Mouse (Mus musculus): ENCODE measurements around the gene BC029722.

DNA sequence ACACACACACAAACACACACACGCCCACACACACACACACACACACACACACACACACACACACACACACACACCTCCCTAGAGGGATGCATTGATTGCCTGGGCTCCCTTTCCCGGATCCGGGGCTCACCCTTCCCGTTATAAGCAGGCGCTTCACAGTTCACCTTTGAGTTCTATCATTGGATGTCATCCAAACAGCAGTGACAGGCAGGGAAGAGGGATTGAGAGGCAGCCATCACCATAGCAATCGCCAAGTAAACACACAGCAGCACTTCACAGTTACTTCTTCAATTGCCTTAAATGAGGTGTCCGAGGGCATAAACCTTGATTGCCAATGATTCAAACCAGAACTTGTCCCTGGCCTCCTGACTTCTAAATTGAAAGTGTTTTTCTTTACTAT lies 40.2 kb downstream of the BC029722 start:
- TF ChIP-seq HCFC1 (IDR thresholded peaks at IDR 0.05; ENCODE audit: borderline replicate concordance, insufficient read depth, low read length) (no peak), CHD2 (IDR thresholded peaks at IDR 0.05; ENCODE audit: low read depth, low read length) (no peak), ZNF384 (IDR thresholded peaks at IDR 0.05; ENCODE audit: low read depth, low read length) (no peak), MAFK (IDR thresholded peaks at IDR 0.05; ENCODE audit: insufficient read depth, low read depth, low read length) (no peak), ZC3H11A (IDR thresholded peaks at IDR 0.05; ENCODE audit: borderline replicate concordance, low read depth, low read length) (no peak)
